Mouse (Mus musculus) midbrain, embryonic 12.5 days (tissue): Measurements from ENCODE around the gene Gria4. TPM values are rescaled to one million over a fixed set of nuclear protein-coding genes. Genes with fewer than 3 reads are reported as not detected.
"Not testable (repeated sequence)": the region's sequence is repeated elsewhere in the genome, so short reads cannot be mapped to it uniquely, and the experiment has no call there.

Experiments
- ATAC-seq: fragments of 200-750 bp; cut with Nextera tagmentation; 2 replicates; pipeline ENCODE4 v1.8.0; 2017; ENCODE audit warnings: low read depth, moderate TSS enrichment, moderate library complexity; ENCODE audit not compliant: low FRiP score
- H3K27ac ChIP-seq: fragments of 300-500 bp; sonication (generic); replicated peaks from 2 replicates; pipeline ENCODE4 v1.5.1; 2016; ENCODE audit warnings: mild to moderate bottlenecking
- H3K27me3 ChIP-seq: fragments of 300-500 bp; sonication (generic); 2 replicates; pipeline ENCODE4 v1.6.1; 2016; ENCODE audit warnings: mild to moderate bottlenecking
- H3K36me3 ChIP-seq: fragments of 300-500 bp; sonication (generic); 2 replicates; pipeline ENCODE4 v1.6.1; 2016
- H3K4me1 ChIP-seq: fragments of 300-500 bp; sonication (generic); 2 replicates; pipeline ENCODE4 v1.6.1; 2016
- H3K4me2 ChIP-seq: fragments of 300-500 bp; sonication (generic); replicated peaks from 2 replicates; pipeline ENCODE4 v1.6.1; 2016; ENCODE audit warnings: mild to moderate bottlenecking, moderate library complexity
- H3K4me3 ChIP-seq: fragments of 300-500 bp; sonication (generic); 2 replicates; pipeline ENCODE4 v1.5.1; 2016; ENCODE audit warnings: mild to moderate bottlenecking
- H3K9ac ChIP-seq: fragments of 300-500 bp; sonication (generic); replicated peaks from 2 replicates; pipeline ENCODE4 v1.6.1; 2016; ENCODE audit warnings: mild to moderate bottlenecking, moderate library complexity
- H3K9me3 ChIP-seq: fragments of 300-500 bp; sonication (generic); 2 replicates; pipeline ENCODE4 v1.6.1; 2016; ENCODE audit warnings: mild to moderate bottlenecking
- WGBS: fragments of 180-500 bp; shearing (Covaris S2); methylation state at CpG from one replicate; pipeline ENCODE4 v1.1.7; 2016; 5-methylcytosine and 5-hydroxymethylcytosine counted together
- microRNA-seq: library from miRNA; unstranded; fragments of <30 nt; microRNA quantifications from one replicate; pipeline ENCODE4, GENCODE M21; 2017
- polyA plus RNA-seq: library from polyadenylated mRNA; unstranded; fragments of >200 nt; fragmentation: Nextera tagmentation; extraction: Ambion mirVana; gene quantifications from 2 replicates; pipeline ENCODE4 v1.2.1, GENCODE M21; 2016

Gria4 gene
- polyA plus RNA-seq, 1 experiment from 2014 or later, result 12.9 TPM

DNA sequence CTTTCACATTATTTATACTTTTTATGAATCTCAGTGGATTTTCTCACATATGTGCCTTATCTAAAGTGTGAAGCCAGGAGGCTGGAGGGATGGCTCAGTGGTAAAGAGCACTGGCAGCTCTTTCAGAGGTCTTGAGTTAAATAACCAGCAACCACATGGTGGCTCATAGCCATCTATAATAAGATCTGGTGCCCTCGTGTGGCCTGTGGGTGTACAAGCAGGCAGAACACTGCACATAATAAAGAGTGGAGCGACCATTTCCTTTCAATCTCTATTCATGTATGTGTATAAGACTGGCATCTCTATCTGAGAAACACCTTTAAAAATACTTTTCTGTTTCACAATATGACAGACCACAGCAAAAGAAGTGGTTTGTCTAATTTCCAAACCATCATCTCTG, 353.1 kb downstream of the Gria4 start:
- Histone ChIP-seq H3K4me2 (no peak overlapping the region), H3K27ac (no peak overlapping the region), H3K9me3 (no peaks in the 10 kb centered on the region), H3K9ac (no peak overlapping the region), H3K4me1 (no peaks in the 10 kb centered on the region), H3K27me3 (no peaks in the 10 kb centered on the region), H3K36me3 (no peaks in the 10 kb centered on the region), H3K4me3 (no peak overlapping the region)
- peak; percentile 84 for ATAC-seq
- 29% methylated on average over 2 of the region's 2 CpGs for WGBS

DNA sequence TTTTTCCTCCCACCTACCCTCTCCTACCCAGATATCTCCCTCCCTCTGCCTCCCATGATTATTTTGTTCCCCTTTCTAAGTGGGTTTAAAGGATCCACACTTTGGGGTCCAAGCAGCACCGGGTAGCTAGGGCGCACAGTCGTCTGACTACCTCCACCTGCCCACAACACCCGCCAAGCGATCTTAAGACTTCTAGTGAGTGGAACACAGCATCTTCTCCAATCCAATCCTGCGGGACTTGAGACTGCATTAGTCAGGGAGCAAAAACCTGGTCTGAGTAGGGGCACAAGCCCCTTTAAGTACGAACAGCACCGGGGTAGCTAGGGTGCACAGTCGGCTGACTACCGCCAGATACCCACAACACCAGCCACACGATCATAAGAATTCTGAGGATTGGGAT, 395.2 kb downstream of the Gria4 start:
- WGBS, result 94% methylated on average over 11 of the region's 11 CpGs
- H3K9ac ChIP-seq, H3K27me3 ChIP-seq, H3K27ac ChIP-seq, H3K4me2 ChIP-seq, H3K4me3 ChIP-seq, ATAC-seq, H3K4me1 ChIP-seq, H3K36me3 ChIP-seq, H3K9me3 ChIP-seq: not testable (repeated sequence)

DNA sequence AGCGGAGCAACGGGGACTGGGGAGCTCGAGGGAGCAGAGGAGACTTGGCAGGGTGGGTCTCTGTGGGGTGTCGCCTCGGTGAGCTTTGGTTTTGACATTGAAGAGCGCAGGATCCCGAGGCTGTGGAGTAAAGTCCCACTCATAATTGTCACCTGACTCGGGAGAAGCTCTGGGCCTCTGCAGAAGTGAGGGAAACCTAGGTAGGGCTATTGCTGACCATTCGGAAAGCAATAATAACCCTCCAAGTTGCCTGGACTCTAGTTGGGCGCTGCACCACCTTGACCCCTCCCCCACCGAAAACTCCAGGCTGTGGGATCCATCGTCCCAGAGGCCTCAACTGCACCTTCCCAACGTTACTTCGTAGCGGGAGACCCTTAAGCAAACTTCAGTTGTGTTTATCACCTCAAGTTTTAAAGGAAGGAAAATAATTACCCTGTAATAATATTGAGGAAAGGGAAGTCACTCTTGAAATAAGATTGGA, 419.4 kb downstream of the Gria4 start:
- no peaks in the 10 kb centered on the region for H3K9me3 ChIP-seq
- H3K4me2 ChIP-seq, result peak overlapping the region; percentile 62
- H3K9ac ChIP-seq, result peak overlapping the region; percentile 65
- peak overlapping the region; percentile 73 for H3K4me3 ChIP-seq
- H3K27me3 ChIP-seq, result no peaks in the 10 kb centered on the region
- H3K36me3 ChIP-seq, result no peaks in the 10 kb centered on the region
- peaks cover 8% of the 10 kb centered on the region for H3K4me1 ChIP-seq
- ATAC-seq, result no peak
- H3K27ac ChIP-seq, result peak overlapping the region; percentile 61
- under 1% methylated on average over 15 of the region's 15 CpGs for WGBS

DNA sequence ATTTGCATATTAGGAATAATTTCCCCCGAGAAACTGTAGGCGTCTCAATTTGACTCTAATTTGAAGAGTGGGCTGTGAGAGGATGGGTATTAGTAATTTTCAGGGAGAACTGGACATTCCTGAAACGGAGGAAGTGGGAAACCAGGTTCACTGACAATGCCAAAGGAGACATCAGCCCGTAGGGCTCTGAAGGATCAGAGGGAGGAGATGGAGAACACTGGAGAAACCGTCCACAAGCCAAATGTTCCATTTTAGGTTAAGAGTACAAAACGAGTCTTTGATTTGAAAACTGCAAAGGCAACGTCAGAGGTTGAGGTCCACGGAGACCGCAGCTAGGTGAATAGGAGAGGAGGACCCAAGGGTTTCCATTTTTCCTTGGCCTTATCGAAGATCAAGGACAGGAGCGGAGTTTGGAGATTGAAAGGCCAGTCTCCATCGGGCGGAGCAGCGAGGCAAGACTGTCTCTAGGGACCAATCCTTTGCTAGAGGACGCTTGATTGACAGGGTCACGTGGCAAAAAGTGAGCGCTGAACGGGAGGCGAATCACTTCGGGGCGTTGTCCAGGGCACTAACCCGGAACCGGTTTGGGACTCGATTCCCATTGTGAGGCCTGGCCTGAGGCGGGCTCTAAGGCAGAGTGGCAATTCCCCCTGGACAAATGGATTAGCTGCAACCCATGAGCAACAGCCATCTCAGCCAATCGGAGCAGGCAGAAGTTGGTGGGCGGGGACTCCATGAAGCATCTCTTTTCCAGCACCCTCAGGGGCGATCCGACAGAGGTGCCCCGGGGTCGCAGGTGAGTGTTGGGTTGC, 420.0 kb downstream of the Gria4 start, which contains the start of gene Msantd4:
Gene Msantd4, plus strand, starts transcription at position 735 of the 812 bp plus-strand sequence.
- WGBS, result 1% methylated on average over 31 of the region's 31 CpGs
- ATAC-seq, result peak; percentile 100
- peak within 1 kb of the TSS; percentile 62 for H3K4me2 ChIP-seq

More for the DNA sequence above, 420.0 kb downstream of the Gria4 start, which contains the start of gene Msantd4:
- H3K27ac ChIP-seq, result peak within 1 kb of the TSS; percentile 86
- H3K9me3 ChIP-seq, result no peaks in the 10 kb centered on the region
- peaks cover 8% of the 10 kb centered on the region for H3K4me1 ChIP-seq
- no peaks in the 10 kb centered on the region for H3K36me3 ChIP-seq
- peak within 1 kb of the TSS; percentile 65 for H3K9ac ChIP-seq
- H3K4me3 ChIP-seq, result peak within 1 kb of the TSS; percentile 73
- no peaks in the 10 kb centered on the region for H3K27me3 ChIP-seq

Small RNAs within 50 kb of the gene (microRNA-seq; reads per million reads assigned to microRNA genes)
- not detected for gene Gm23811
- gene Gm23992, result not detected
